Mouse (Mus musculus) layer of hippocampus, adult 11-12 months (tissue): ENCODE measurements at regions not wholly inside any gene's neighbourhood (a gene's known extent, or its start where the extent isn't known, plus 50 kb on each side); places are given as distances from the start of the nearest gene placed in this dataset.

Experiments used
- DNase-seq: peaks from one replicate; pipeline ENCODE4 v3.0.0; 2022; ENCODE audit warnings: low spot score

DNA sequence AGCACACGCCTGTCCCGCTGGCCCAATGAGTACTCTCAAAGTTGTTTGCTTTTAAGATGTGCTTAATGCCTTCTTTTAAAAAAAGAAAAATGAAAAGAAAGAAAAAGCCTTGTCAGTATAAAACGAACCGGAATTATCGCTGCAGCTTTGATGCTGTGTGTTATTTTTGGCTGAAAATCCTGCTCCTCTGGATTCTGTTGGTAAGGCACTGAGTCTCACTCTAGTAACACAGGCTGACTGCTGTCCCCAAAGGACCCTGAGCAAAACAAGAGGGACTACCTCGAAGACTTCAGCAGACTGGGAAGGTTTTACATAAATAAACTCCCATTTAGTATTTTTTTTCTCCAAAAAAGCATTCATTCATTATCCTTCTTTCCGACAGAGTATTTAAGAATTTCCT lies 196.1 kb upstream of the Ppargc1a start:
- DNase-seq: no peak

DNA sequence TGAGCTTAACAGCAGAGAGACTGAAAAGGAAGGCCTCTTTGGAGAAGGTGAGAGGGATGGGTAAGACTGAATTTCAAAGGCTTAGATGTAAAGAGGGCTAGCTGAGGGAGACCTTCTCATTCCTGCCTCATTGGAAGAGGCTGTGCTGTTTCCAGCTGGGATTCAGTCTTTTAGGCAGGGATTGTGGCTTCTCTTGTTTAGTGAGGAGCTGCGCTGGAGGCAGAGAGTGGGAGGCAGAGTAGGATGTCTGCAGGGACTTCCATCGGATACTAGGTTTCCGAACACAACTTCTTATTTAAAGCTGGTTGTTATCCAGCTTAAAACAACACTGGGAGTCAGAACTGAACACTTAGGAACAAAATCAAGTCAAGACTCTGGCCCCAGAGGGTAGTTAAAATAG lies 194.8 kb upstream of the Ppargc1a start:
- DNase-seq: no peak

DNA sequence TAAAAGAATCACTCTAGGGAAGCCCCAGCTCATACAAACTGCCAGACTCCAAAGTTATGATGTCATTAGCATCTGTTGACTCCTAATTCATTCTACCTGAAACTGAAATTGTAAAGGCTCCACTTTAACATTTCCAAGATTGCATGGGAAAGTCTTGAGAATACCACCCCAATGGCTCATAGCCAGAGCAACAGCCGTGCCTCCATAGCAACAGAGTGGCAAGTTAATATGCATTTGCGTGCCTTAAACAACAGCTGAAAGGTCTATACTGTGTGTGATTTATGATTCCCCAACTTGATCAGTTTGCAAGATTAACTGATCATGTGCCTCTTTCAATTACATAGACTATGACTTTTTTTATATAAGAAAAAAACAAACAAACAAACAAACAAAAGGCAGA lies 190.8 kb upstream of the Ppargc1a start:
- DNase-seq: no peak

DNA sequence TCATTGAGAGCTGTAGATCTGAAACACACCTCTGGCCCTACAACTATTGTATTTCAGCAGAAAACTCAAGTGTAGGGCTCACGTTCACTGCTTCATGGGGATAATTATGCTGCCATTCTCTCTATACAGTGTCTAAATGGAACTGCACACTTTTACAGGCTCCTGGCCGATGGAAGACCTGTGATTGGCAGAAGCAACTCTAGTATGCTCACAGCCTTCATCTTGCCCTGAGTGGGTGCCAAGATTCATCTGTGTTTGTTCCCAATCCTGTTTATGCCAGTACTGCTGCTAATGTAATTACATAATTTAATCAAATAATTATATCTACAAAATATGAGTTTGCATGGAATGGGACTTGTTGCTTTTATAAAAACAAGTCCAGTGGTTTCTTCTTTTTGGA lies 190.3 kb upstream of the Ppargc1a start:
- DNase-seq: no peak

DNA sequence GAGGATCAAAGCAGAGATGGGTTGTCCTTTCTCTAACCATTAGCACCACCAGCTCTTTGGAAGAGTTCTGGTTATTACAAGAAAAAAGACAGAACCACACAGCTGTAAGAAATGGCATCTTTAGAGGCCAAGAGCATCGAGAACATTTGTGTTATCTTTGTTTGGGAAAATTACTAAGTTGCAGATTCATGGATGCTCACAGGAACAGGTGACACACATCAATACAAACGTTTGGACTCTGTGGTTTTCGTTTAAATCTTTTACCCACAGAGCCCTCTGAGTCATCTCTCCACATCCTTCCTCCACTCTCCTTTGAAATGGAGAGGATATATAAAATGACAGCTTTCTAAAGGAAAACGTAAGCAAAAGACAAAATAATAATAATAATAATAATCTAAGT lies 184.5 kb upstream of the Ppargc1a start:
- no peak for DNase-seq

DNA sequence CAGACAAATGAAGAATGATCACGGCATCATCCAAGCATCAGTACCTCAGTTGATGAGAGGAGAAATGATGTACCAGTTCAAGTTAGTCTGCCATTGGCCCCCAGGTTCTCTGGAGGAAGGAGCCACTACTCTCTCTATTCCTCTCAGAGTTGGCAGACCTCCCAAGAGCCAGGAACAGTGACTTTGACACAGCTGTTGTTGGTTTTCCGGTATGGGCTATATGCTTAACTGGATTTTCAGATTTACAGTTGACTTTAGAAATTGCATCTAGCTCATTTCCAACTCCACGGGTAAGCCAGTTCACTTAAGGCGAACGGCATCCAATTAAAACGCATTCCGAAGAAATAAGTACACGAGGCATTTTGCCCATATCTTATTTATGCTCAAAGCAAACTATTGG lies 182.9 kb upstream of the Ppargc1a start:
- no peak for DNase-seq

DNA sequence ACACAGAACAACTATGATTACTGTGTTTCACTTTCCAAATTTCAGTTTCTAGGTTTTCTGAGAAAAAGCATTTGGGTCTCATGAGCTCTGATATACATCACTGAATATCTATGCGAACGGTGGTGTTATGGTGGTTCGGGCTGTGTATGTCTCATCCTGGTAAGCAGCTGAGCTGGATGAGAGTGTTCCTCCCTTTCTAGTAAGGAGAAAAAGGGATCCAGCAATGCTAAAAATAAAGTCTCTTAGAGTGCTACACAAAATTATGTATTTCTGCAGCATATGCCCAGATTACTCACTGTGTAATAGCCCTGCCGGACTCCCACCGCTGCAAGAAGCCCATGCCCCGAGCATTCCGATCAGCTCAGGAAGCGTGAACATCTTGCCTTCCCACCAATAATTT lies 173.4 kb upstream of the Ppargc1a start:
- DNase-seq: no peak

DNA sequence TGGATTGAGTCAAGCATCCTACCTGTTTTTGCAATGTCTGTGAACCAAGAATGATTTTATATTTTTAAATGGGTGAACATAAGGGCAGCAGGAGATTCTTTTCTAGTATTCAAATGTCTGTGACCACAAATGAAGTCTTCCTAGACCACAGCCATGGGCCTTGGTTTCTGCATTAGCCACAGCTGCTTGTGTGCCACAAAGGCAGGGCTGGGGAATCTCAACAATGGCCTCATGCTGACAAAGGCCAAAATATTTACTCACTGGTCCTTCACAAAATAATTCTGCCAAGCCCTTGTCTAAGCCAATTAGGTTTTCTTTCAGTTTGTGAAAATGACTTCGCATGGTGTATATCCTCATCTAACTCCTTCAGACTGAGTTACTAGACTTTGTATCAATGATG lies 162.7 kb upstream of the Ppargc1a start:
- no peak for DNase-seq

DNA sequence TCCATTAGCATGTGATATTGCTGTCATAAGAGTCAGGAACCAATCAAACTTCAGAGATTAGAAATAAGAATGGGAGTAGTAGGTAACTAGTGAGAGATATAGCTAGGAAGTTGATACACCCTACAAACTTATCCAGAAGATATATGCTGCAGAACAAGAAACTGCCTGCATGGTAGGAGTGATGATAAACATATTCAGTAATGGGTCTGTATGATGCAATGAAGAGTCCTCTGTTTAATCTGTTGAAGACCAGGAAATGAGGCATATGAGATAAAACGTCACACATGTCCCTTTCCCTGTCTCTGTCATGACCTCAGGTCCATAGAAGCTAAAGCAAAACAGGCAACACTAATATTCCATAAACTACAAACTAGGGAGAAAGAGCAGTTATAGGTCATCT lies 162.2 kb upstream of the Ppargc1a start:
- DNase-seq: no peak

DNA sequence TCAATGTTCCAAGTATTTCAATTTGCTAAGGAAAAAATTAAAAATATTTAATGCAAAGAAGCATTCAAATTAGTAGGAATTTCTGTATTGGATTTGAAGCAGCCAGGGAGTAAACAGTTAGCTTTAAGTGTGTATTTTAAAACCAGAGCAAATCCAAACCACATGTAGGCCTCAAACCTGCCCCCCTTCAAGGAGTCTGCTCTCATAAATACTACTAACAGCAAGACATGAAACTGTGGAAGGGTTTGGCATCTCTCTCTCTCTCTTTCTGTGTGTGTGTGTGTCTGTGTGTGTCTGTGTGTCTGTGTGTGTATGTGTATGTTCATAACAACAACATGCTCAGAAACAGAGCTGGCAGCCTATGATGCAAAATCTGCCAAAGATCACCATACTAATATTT lies 159.2 kb upstream of the Ppargc1a start:
- DNase-seq: no peak

DNA sequence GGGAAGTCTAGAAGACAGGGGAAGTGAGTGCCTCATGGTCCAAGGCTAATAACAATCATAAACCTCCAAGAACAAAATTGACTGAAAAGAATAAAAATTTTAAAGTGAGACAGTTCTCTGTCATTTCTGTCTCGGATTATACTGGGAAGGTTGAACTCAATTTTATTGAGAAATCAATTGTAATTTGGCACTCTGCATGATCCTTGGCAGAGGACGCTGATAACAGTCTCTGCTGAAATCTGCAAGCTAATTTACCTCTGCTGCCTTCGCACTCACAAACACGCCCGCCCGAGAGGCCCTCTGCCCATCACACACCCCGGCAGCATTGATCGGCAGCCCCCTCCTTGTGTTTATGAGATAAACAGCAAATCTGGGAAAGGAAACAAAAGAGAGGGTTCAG lies 151.4 kb upstream of the Ppargc1a start:
- no peak for DNase-seq

DNA sequence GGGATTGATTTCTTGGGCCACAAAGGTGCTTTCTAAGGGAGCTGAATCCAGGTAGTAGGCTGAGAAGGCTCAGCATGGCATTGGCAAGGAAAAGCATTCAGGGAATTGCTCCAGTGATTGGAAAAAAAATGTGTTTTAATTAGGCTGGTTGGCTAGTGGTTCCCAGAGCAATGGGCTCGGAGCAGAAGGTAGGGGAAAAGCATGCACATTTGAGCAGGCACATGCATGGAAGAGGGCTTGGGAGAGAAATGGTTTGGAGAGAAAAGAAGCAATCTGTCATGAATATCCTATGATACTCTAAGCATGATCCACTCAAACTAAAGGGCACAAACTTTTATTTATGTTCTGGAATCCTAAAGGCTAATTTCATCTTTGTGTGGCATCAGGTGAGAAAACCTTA lies 150.9 kb upstream of the Ppargc1a start:
- no peak for DNase-seq

DNA sequence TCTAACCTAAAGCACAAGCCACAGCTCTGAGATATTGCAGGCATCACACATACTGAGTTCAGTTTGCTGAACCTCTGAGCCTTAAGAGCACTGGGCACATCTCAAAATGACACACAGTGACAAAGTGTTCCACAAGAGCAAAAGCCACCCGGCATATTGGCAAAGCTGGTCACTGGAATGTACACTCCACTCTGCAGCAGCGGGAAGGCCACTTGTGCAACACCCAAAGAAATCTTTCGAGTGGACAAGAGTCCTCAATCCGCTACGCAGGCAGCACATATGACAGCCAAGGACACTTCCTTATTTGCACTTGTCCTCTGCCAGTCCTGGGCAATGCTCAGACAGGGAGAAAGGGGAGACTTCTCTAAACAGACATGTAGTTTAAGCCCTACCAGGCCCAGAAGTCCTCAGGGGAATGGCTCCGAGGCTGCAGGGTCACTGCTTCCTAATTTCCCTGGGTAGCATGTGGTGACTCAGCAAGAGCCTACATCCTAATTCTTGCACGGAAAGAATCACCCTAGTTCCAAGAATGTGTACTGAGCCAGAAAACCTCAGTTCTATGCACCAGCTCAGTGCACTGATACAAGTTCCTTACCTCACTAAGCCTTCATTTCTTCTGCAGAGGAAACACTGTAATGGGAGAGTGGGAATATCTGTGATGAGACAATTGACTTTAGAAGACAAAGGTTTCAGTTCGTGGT lies 144.5 kb upstream of the Ppargc1a start:
- no peak for DNase-seq

DNA sequence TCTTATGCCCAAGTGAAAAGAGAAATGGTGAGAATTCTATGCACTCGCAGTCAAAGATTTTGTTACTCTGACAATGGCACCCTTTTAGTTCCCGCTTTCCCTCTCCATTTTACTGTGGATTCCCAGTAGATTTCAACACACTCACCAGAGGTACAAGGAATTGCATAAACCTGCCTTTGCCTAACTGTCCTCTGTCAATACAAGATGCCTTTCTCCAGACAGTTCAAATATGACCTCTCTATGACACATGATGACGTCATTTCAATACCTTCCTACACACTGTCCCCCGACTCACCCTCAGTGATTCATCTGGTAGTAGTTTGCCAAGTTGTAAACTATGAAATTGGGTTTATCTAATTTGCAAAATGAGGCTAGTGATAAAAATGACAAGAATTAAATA lies 143.1 kb upstream of the Ppargc1a start:
- no peak for DNase-seq

DNA sequence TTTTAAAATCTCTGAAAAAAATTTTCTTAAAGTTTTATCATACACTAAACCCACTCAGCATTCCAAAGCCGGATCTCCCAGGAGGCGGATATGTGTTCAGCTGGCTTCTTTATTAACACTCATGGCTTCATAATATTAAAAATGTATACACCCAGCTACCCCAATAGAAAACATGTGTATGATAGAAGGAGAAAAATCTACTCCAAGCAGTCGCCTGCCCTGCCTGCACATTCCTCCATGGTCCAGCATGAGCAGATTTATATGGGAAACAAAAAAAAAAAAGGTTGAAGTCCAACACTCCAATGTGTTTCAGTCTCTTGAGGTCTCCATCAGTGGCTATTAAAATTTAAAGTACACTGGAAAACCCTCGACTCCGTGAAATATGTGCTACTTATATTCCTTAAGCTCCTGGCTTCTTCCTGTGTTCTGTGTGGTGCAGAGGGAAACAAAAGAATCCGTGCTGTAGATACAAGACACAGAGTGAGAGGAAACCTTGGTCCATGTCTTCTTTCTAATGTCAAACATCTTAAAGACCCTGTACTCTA lies 142.0 kb upstream of the Ppargc1a start:
- DNase-seq: no peak

DNA sequence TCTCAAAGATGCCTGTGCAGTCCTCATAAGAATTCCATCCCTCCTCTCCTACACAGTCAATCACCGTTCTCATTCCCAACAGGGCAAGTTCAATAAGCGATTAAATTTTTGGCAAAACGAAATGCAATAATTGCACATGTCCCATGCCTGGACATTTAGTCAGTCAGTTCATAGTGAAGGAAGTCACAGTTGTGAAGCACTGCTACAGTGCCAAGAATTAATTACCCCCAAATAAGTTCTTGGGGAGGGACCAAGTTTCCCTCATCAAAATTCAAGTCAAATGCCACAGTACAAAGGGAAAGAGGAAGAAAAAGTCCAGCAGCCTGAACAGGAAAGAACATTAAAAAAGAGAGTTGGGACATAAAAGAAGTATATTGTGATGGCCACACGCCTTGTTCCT lies 112.4 kb upstream of the Ppargc1a start:
- peak; percentile 26 for DNase-seq

DNA sequence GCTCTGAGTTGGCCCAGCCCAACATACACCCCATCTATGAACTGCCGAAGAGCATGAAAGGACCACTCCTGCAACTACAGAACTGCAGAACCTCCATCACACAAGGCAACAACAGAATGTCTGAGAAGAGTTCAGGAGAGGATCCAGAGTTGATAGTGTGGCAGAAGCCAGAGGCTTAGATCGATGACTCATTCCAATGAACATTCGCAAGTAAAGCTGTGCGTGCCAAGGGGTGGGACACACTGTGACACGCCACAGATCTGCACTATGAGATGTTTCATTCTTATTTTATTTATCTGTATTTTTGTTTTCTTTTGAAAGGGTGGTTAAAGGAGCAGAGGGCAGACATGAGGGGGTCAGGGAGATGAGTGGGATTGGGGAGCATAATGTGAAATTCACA lies 103.7 kb upstream of the Ppargc1a start:
- DNase-seq: no peak

DNA sequence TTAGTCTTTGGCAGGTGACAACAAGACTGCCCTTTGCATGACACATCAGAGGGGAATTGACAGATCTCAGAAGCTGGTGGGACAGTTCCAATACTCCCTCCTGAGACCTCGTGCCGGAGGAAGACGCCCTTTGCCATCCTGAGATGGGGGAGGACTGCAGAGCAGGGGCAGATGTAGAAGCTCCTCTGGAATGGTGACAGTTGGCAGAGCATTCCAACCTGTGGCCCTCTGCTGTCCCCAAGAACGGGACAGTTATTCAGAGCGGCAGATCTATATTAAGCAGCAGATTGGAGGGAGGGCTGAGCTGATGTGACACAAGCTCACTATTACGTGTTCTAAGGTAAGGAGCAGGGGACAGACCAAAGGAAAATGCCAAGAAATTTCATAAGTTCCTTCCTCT lies 97.7 kb upstream of the Ppargc1a start:
- no peak for DNase-seq

DNA sequence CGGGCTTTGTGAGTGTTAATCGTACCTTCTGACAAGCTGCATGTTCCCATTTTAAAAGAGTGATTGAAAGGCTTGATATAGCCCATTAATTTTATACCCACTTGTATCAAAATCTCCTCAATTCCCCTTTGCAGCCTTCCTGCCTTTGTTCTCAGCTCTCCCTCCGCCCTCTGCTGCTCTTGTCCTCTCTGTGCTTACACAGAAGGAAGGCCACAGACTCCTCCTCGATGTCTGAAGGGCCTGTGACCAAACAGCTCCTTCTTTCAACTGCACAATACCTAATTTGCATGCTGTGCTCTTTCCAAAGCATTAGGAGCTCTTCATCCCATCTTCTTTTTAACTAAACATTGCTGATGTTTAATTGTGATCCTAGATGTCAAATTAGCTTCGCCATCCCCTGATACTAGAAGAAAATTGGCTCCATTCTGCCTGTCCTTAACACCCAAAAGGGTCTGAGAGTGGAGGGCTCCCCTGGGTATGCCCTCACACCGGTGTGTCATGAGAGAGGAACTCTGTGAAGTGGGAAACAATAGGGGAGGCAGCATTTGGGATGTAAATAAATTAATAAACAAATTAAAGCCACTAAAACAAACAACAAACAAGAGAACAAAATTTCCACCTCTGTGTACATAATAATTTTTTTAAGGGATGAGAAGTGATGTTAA lies 90.8 kb upstream of the Ppargc1a start:
- DNase-seq: no peak

DNA sequence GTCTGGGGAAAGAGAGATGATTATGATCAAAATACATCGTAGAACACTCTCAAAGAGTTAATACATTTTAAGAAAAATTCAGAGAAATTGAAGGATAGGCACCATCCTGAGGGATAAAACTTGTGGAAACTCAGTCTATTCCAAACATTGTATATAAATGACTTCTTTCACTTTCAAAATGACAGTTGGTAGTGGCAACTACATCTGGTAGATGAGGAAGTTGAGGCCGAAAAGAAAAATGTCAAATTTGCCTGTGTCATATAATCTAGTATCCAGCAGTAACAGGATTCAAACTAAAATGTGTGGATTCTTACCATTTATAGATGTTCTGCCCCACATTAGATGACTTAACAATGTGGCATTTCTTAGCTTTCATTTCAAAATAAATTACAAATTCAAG lies 86.0 kb upstream of the Ppargc1a start:
- DNase-seq: no peak

DNA sequence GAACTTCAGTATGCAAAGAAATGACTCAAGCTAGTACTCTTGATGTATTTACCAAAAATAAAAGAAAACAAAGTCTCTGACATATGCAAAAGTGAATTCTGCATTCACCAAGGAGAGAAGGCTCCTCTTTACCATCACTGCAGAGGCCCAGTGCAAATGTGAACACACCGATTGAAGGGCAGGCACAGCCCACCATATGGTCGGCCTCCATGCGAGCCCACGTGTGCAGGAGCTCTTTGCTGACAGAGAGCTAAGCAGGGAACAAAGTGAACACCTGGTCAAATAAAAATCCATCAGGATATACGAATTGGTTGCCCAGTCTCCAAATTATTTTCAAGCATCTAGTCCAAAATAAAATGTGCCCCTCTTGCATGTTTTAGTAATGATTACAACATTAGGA lies 56.9 kb upstream of the Ppargc1a start:
- DNase-seq: no peak
